Mouse (Mus musculus) heart, adult 2 months (tissue): Measurements from ENCODE around the gene St6galnac6. TPM values are rescaled to one million over a fixed set of nuclear protein-coding genes. Genes with fewer than 3 reads are reported as not detected.

Source experiments
- DNase-seq, 2 experiments: peaks; one replicate each; pipeline ENCODE4 v3.0.0; 2021
- H3K27ac ChIP-seq: fragments of 200-600 bp; 2 replicates; pipeline ENCODE4 v1.8.1; 2022
- H3K27me3 ChIP-seq: fragments of 200-500 bp; 2 replicates; pipeline ENCODE4 v1.6.1; 2012; ENCODE audit warnings: mild to moderate bottlenecking, low read length, inconsistent platforms, mixed read lengths; ENCODE audit not compliant: control insufficient read depth, insufficient read depth
- H3K36me3 ChIP-seq: fragments of 200-500 bp; 2 replicates; pipeline ENCODE4 v1.6.1; 2012; ENCODE audit warnings: low read length, inconsistent platforms; ENCODE audit not compliant: control insufficient read depth, insufficient read depth
- H3K4me1 ChIP-seq: fragments of 200-500 bp; 2 replicates; pipeline ENCODE4 v1.6.1; 2011; ENCODE audit warnings: low read length; ENCODE audit not compliant: control insufficient read depth, insufficient read depth
- H3K4me3 ChIP-seq: fragments of 200-600 bp; 2 replicates; pipeline ENCODE4 v1.8.1; 2022
- H3K79me2 ChIP-seq: fragments of 200-500 bp; replicated peaks from 2 replicates; pipeline ENCODE4 v1.6.1; 2012; ENCODE audit warnings: mild to moderate bottlenecking, inconsistent platforms, low read length, moderate library complexity, mixed read lengths; ENCODE audit not compliant: control insufficient read depth, insufficient read depth
- H3K9ac ChIP-seq: fragments of 200-500 bp; 2 replicates; pipeline ENCODE4 v1.6.1; 2012; ENCODE audit warnings: low read depth, mild to moderate bottlenecking, control low read depth, inconsistent platforms, low read length, mixed read lengths
- CTCF ChIP-seq: fragments of 200-600 bp; IDR thresholded peaks from 2 replicates; pipeline ENCODE4 v1.8.1; 2022; ENCODE audit warnings: antibody characterized with exemption, mild to moderate bottlenecking, moderate library complexity
- EP300 ChIP-seq: fragments of 200-500 bp; IDR thresholded peaks from 2 replicates; pipeline ENCODE4 v1.6.1; 2011; ENCODE audit warnings: low read depth, low read length, control low read depth; ENCODE audit not compliant: insufficient read depth
- POLR2A ChIP-seq: fragments of 200-500 bp; IDR thresholded peaks from 2 replicates; pipeline ENCODE4 v1.6.1; 2011; ENCODE audit warnings: mild to moderate bottlenecking, low read depth, low read length, control low read depth; ENCODE audit not compliant: insufficient read depth
- WGBS: fragments of 180-500 bp; shearing (Covaris S2); methylation state at CpG from one replicate; pipeline ENCODE4 v1.1.7; 2018; 5-methylcytosine and 5-hydroxymethylcytosine counted together
- intact Hi-C: fragments of 180-260 bp; cut with DNase I; formaldehyde crosslinking; loops from one replicate; pipeline ENCODE4 v1.15.1; 2025
- polyA plus RNA-seq: library from polyadenylated mRNA; depleted of rRNA; stranded (reverse); fragments of >200 nt; gene quantifications from 2 replicates; pipeline ENCODE4 v1.2.3, GENCODE M21; 2012
- total RNA-seq, 2 experiments: library from RNA; stranded (reverse); gene quantifications; 2 replicates each; pipeline ENCODE4 v1.2.3; 2021

The St6galnac6 gene
- total and polyA plus RNA-seq, 3 experiments, result 107 to 129 (median 125) TPM

- 20% methylated on average over 11 of the region's 11 CpGs for WGBS
- no peaks in the 10 kb centered on the region for H3K27me3 ChIP-seq
- no peaks in the 10 kb centered on the region for H3K79me2 ChIP-seq
- H3K27ac ChIP-seq, result peak overlapping the region; percentile 91
- intact Hi-C loops, result no loop called here
- peak; percentile 64 to 76 for DNase-seq
- 0 out of 2 replicates have a peak overlapping the region, but pooled peaks have one; percentile 2 for H3K4me3 ChIP-seq
- peaks cover 6% of the 10 kb centered on the region for H3K4me1 ChIP-seq
- no peaks in the 10 kb centered on the region for H3K36me3 ChIP-seq
- no peak for TF ChIP-seq CTCF
- TF ChIP-seq POLR2A, result no peak
- no peak for TF ChIP-seq EP300
- H3K9ac ChIP-seq, result peak overlapping the region; percentile 25; the same call in 1 of the 2 replicates
Observed at GRCm38 (mm10) chr2:32589213-32589795, 10.2 kb upstream of the St6galnac6 start.

- H3K27ac ChIP-seq, result peak overlapping the region; percentile 91
- no peaks in the 10 kb centered on the region for H3K36me3 ChIP-seq
- H3K4me1 ChIP-seq, result peaks cover 6% of the 10 kb centered on the region
- H3K4me3 ChIP-seq, result no peak overlapping the region
- no peak overlapping the region for H3K9ac ChIP-seq
- no peaks in the 10 kb centered on the region for H3K27me3 ChIP-seq
- peak in 1 of 2 experiments; percentile 60 for DNase-seq
- WGBS, result 66% methylated on average over 10 of the region's 10 CpGs
- TF ChIP-seq EP300 (no peak), CTCF (no peak), POLR2A (no peak)
- intact Hi-C loops, result no loop called here
- no peaks in the 10 kb centered on the region for H3K79me2 ChIP-seq
Observed at GRCm38 (mm10) chr2:32590224-32590623, 9.3 kb upstream of the St6galnac6 start.

- H3K36me3 ChIP-seq, result no peaks in the 10 kb centered on the region
- peaks cover 6% of the 10 kb centered on the region for H3K4me1 ChIP-seq
- no peak for DNase-seq
- TF ChIP-seq EP300 (no peak), POLR2A (no peak), CTCF (no peak)
- H3K27ac ChIP-seq, result no peak overlapping the region
- 75% methylated on average over 6 of the region's 6 CpGs for WGBS
- H3K27me3 ChIP-seq, result no peaks in the 10 kb centered on the region
- H3K79me2 ChIP-seq, result no peaks in the 10 kb centered on the region
- intact Hi-C loops, result no loop called here
- H3K9ac ChIP-seq, result no peak overlapping the region
- no peak overlapping the region for H3K4me3 ChIP-seq
Observed at GRCm38 (mm10) chr2:32591249-32591648, 8.3 kb upstream of the St6galnac6 start.

- H3K4me3 ChIP-seq, result no peak overlapping the region
- TF ChIP-seq POLR2A, result no peak
- no peak for TF ChIP-seq CTCF
- TF ChIP-seq EP300, result no peak
- intact Hi-C loops, result no loop called here
- no peaks in the 10 kb centered on the region for H3K27me3 ChIP-seq
- peak in 1 of 2 experiments; percentile 41 for DNase-seq
- peaks cover 6% of the 10 kb centered on the region for H3K4me1 ChIP-seq
- no peaks in the 10 kb centered on the region for H3K79me2 ChIP-seq
- H3K36me3 ChIP-seq, result no peaks in the 10 kb centered on the region
- no peak overlapping the region for H3K27ac ChIP-seq
- H3K9ac ChIP-seq, result no peak overlapping the region
- 76% methylated on average over 13 of the region's 13 CpGs for WGBS
Observed at GRCm38 (mm10) chr2:32596725-32597124, 2.8 kb upstream of the St6galnac6 start.

GRCm38 (mm10) chr2:32597248-32597647 is 2.3 kb upstream of the St6galnac6 start:
- 84% methylated on average over 5 of the region's 5 CpGs for WGBS
- intact Hi-C loops, result no loop called here
- Histone ChIP-seq H3K27ac (peak overlapping the region; percentile 55), H3K36me3 (no peaks in the 10 kb centered on the region), H3K4me1 (peaks cover 9% of the 10 kb centered on the region), H3K27me3 (no peaks in the 10 kb centered on the region), H3K79me2 (no peaks in the 10 kb centered on the region), H3K9ac (no peak overlapping the region), H3K4me3 (no peak overlapping the region)
- TF ChIP-seq EP300 (no peak), POLR2A (no peak), CTCF (no peak)
- no peak for DNase-seq

GRCm38 (mm10) chr2:32597699-32598098 is 1.8 kb upstream of the St6galnac6 start:
- intact Hi-C loops, result no loop called here
- Histone ChIP-seq H3K4me3 (no peak overlapping the region), H3K27ac (peak overlapping the region; percentile 55), H3K27me3 (no peaks in the 10 kb centered on the region), H3K4me1 (peaks cover 9% of the 10 kb centered on the region), H3K79me2 (no peaks in the 10 kb centered on the region), H3K36me3 (no peaks in the 10 kb centered on the region), H3K9ac (no peak overlapping the region; the same call in 1 of the 2 replicates)
- WGBS, result 62% methylated on average over 5 of the region's 5 CpGs
- no peak for DNase-seq
- TF ChIP-seq EP300 (no peak), CTCF (no peak), POLR2A (no peak)
